ENCODE assay signal across 24 mouse cellular contexts in the genomic region with DNA sequence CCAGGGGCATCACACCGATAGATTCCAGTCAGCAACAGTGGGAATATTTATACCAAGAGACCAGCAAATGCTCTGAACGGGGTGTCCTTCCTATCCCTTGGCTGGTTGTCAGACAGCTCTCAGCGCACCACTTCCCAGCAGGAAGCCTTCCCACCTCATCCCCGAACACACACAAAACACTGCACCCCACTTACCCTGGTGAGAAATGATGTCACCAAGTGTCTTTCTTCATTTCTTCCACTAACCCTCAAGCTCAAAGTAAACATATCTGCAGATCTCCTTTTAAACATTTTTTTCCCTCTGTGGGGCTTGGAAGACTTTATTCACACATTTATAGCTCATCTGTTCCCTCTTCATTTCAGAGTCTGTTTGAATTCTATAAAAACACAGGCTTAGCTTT.
DNase-seq lines count a peak whose midpoint lies in the region; ATAC-seq lines count a peak whose summit lies in the region.
"Had no signal": no experiment of that assay in that cellular context is flagged by ENCODE, and none has a peak within 500 bp of the region (broad histone marks: within the 10 kb centered on the region; RNA-seq: fewer than 3 reads in every experiment).

No protein-coding gene starts in this region.

- no peak overlapping the region for H3K4me2 ChIP-seq in forebrain, embryonic 15.5 days (replicated peaks)
- H3K4me2 ChIP-seq: heart, embryonic 12.5 days; hindbrain, embryonic 14.5 days; midbrain, embryonic 15.5 days had no signal

- ATAC-seq in forebrain, embryonic 15.5 days (replicated peaks): no peak
- ATAC-seq: activated CD4-positive, CD25-positive, alpha-beta regulatory T cell, adult 4 months; forebrain, embryonic 14.5 days; midbrain, embryonic 15.5 days had no signal

- H3K36me3 ChIP-seq in forebrain, embryonic 15.5 days: no peaks in the 10 kb centered on the region
- no peaks in the 10 kb centered on the region for H3K36me3 ChIP-seq in forebrain, embryonic 10.5 days (replicated peaks)
- H3K36me3 ChIP-seq: heart, embryonic 12.5 days; midbrain, embryonic 10.5 days; midbrain, embryonic 15.5 days had no signal

- no peaks in the 10 kb centered on the region for H3K27me3 ChIP-seq in forebrain, embryonic 15.5 days
- no peaks in the 10 kb centered on the region for H3K27me3 ChIP-seq in forebrain, embryonic 10.5 days (ENCODE audit: poor library complexity, severe bottlenecking)
- H3K27me3 ChIP-seq: CH12.LX; heart, embryonic 12.5 days; midbrain, embryonic 15.5 days had no signal

- H3K4me1 ChIP-seq in forebrain, embryonic 15.5 days: peaks cover 9% of the 10 kb centered on the region
- 0 out of 2 replicates have a peak, but pooled peaks cover 4% of the 10 kb centered on the region for H3K4me1 ChIP-seq in forebrain, embryonic 10.5 days
- H3K4me1 ChIP-seq: midbrain, embryonic 10.5 days had no signal

- intact Hi-C loops in left cerebral cortex, postnatal 4 days (cut with DNase I): no loop called here
- intact Hi-C loops in left cerebral cortex, postnatal 25 days (cut with DNase I): loop anchor here (1.0 to 5.0 kb wide), 3 partner anchors 25 to 112 kb away; a partner anchor contains a TSS

- DNase-seq in forebrain, embryonic 10.5 days (ENCODE audit: extremely low spot score, low spot score): no peak
- peak; percentile 17 for DNase-seq in layer of hippocampus, adult 11-12 months (ENCODE audit: low spot score)
- DNase-seq in layer of hippocampus, postnatal 25 days (ENCODE audit: extremely low spot score in 1 of 2, low spot score in 1 of 2): no peak
- peak; percentile 51 to 55 for DNase-seq in left cerebral cortex, adult 9 months (ENCODE audit: low spot score in 2 of 2)
- no peak for DNase-seq in left cerebral cortex, postnatal 4 days
- peak; percentile 38 to 87 for DNase-seq in left cerebral cortex, postnatal 25 days (ENCODE audit: low spot score in 2 of 2)
- no peak for DNase-seq in kidney, adult 18-20 months
- DNase-seq: adrenal gland, adult 2 months; adrenal gland, postnatal 36 days; heart, adult 2 months; kidney, adult 11 months; kidney, postnatal 36 days; liver; lung, adult 2 months had no signal

- no peaks in the 10 kb centered on the region for H3K9me3 ChIP-seq in forebrain, embryonic 15.5 days
- H3K9me3 ChIP-seq in forebrain, embryonic 10.5 days: no peaks in the 10 kb centered on the region
- H3K9me3 ChIP-seq: heart, embryonic 12.5 days; midbrain, embryonic 10.5 days; midbrain, embryonic 15.5 days had no signal

- 68% methylated on average over 4 of the region's 4 CpGs for WGBS in forebrain, embryonic 15.5 days
- 82% methylated on average over 4 of the region's 4 CpGs for WGBS in forebrain, embryonic 10.5 days

- no peak overlapping the region for H3K4me3 ChIP-seq in forebrain, embryonic 15.5 days
- no peak overlapping the region for H3K4me3 ChIP-seq in forebrain, embryonic 10.5 days
- H3K4me3 ChIP-seq: erythroblast, embryonic 14.5 days; heart, adult 2 months; heart, embryonic 12.5 days; midbrain, embryonic 10.5 days; midbrain, embryonic 15.5 days had no signal

- H3K27ac ChIP-seq in forebrain, embryonic 15.5 days (replicated peaks): peak overlapping the region; percentile 76
- no peak overlapping the region for H3K27ac ChIP-seq in forebrain, embryonic 10.5 days
- H3K27ac ChIP-seq: heart, adult 2 months; hindbrain, embryonic 14.5 days; liver, embryonic 14.5 days; midbrain, embryonic 10.5 days; midbrain, embryonic 15.5 days had no signal

- no peak overlapping the region for H3K9ac ChIP-seq in forebrain, embryonic 15.5 days (replicated peaks)
- H3K9ac ChIP-seq: heart, embryonic 12.5 days; hindbrain, embryonic 14.5 days; liver, embryonic 14.5 days; midbrain, embryonic 15.5 days had no signal

Comparison
In these comparisons a context has a peak if more than half of its experiments do, and no peak if none do; other contexts are left out.
1. DNase-seq: peak in layer of hippocampus, adult 11-12 months (single experiment), left cerebral cortex, adult 9 months (2 of 2) and left cerebral cortex, postnatal 25 days (2 of 2); none in forebrain, embryonic 10.5 days (single experiment), layer of hippocampus, postnatal 25 days (0 of 2), left cerebral cortex, postnatal 4 days (single experiment) and kidney, adult 18-20 months (single experiment).